Mouse (Mus musculus): ENCODE measurements around the gene Cmbl. TPM values are rescaled to one million over a fixed set of nuclear protein-coding genes. Genes with fewer than 3 reads are reported as not detected.
A peak's percentile ranks its signal among the peaks of the same experiment; 100 is the strongest.

The Cmbl gene
- 9.2 TPM in 2 replicates for polyA plus RNA-seq (2015; fragmentation: Nextera tagmentation; extraction: Ambion mirVana)

GRCm38 (mm10) chr15:31565184-31565583 is at the start of gene Cmbl:
Cmbl (plus strand) TSS chr15:31565389.
- no peaks in the 10 kb centered on the region for H3K36me3 ChIP-seq
- no peaks in the 10 kb centered on the region for H3K27me3 ChIP-seq (replicated peaks)
- 70% methylated on average over 5 of the region's 5 CpGs for WGBS
- H3K4me1 ChIP-seq: peaks cover 39% of the 10 kb centered on the region
- H3K27ac ChIP-seq (replicated peaks): no peak within 1 kb of the TSS
- H3K9ac ChIP-seq: no peak within 1 kb of the TSS
- no peaks in the 10 kb centered on the region for H3K9me3 ChIP-seq
- ATAC-seq (ENCODE audit: extremely low read depth, insufficient number of reproducible peaks, low FRiP score, low TSS enrichment): no peak
- peak within 1 kb of the TSS; percentile 56; the same call in 1 of the 2 replicates for H3K4me2 ChIP-seq
- H3K4me3 ChIP-seq: no peak within 1 kb of the TSS

DNA sequence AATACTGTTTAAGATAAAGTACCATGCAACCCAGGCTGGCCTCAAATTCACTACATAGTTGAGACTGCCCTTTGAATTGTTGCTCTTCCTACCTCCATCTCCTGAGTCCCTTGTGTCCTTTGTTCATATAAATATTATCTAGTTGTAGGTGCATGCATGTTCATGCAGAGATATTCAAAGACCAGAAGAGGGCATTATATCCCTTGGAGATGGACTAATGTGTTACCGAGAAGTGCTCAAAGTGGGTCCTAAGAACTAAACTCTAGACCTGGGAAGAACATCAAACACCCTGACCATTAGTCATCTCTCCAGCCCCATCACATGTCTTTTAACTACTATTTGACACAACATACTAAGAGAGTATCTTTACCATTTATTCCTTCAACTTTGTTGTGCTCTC is 48.0 kb upstream of the Cmbl start:
- Histone ChIP-seq H3K27me3 (replicated peaks) (no peaks in the 10 kb centered on the region), H3K9me3 (no peaks in the 10 kb centered on the region), H3K36me3 (no peaks in the 10 kb centered on the region), H3K4me2 (no peak overlapping the region), H3K9ac (no peak overlapping the region), H3K4me1 (peaks cover 11% of the 10 kb centered on the region), H3K4me3 (no peak overlapping the region), H3K27ac (replicated peaks) (no peak overlapping the region)
- no peak for ATAC-seq (ENCODE audit: extremely low read depth, insufficient number of reproducible peaks, low FRiP score, low TSS enrichment)
- WGBS: 80% methylated on average over 1 of the region's 1 CpGs

DNA sequence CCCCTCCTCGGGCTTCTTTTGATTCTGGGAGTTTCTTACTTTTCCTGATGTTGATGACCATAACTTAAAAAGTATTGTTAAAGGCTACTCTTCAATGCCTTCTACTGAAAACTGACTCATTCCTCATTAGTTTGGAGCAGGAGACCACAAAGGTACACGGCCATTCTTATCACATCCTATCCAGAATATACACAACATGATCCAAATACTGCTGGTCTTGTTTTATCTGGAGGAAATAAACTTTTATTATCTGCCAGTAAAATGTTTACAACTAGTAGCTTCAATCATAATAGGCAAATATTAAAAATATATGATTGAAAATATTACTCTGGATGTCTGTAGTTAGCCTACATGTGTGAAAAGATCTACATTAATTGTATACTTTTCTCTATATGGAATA is 46.8 kb upstream of the Cmbl start:
- Histone ChIP-seq H3K9me3 (no peaks in the 10 kb centered on the region), H3K27ac (replicated peaks) (no peak overlapping the region), H3K4me3 (no peak overlapping the region), H3K4me1 (peaks cover 18% of the 10 kb centered on the region), H3K9ac (no peak overlapping the region), H3K27me3 (replicated peaks) (no peaks in the 10 kb centered on the region), H3K36me3 (no peaks in the 10 kb centered on the region), H3K4me2 (no peak overlapping the region)
- WGBS: 68% methylated on average over 2 of the region's 2 CpGs
- ATAC-seq (ENCODE audit: extremely low read depth, insufficient number of reproducible peaks, low FRiP score, low TSS enrichment): no peak

DNA sequence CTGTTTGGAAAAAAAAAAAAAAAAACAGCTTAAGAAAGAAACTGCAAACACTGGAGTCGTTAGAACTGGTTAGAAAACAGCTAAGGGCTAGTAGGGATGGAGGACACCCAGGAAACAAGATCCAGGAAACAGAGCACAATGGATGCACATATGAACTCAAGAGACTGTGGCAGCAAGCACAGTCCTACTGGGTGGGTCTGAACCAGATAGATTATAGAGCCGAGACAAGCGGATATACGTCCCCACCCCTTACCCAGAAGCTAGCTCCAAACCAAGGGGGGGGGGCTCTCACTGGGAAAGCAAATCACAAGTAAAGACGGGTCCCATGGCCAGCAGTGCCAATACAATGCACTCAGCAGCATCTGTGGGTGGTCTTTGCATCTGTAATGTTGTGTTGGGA is 46.2 kb upstream of the Cmbl start:
- no peaks in the 10 kb centered on the region for H3K9me3 ChIP-seq
- no peaks in the 10 kb centered on the region for H3K27me3 ChIP-seq (replicated peaks)
- no peak overlapping the region for H3K27ac ChIP-seq (replicated peaks)
- H3K4me3 ChIP-seq: no peak overlapping the region
- H3K4me2 ChIP-seq: no peak overlapping the region
- peaks cover 23% of the 10 kb centered on the region for H3K4me1 ChIP-seq
- WGBS: 67% methylated on average over 5 of the region's 5 CpGs
- H3K9ac ChIP-seq: no peak overlapping the region
- no peaks in the 10 kb centered on the region for H3K36me3 ChIP-seq
- ATAC-seq (ENCODE audit: extremely low read depth, insufficient number of reproducible peaks, low FRiP score, low TSS enrichment): no peak

GRCm38 (mm10) chr15:31526463-31526862 is 38.7 kb upstream of the Cmbl start:
- Histone ChIP-seq H3K9me3 (no peaks in the 10 kb centered on the region), H3K36me3 (peaks cover 7% of the 10 kb centered on the region), H3K27ac (replicated peaks) (no peak overlapping the region), H3K4me2 (no peak overlapping the region), H3K4me1 (peaks cover 46% of the 10 kb centered on the region), H3K4me3 (no peak overlapping the region), H3K9ac (no peak overlapping the region), H3K27me3 (replicated peaks) (no peaks in the 10 kb centered on the region)
- no peak for ATAC-seq (ENCODE audit: extremely low read depth, insufficient number of reproducible peaks, low FRiP score, low TSS enrichment)
- WGBS: 81% methylated on average over 1 of the region's 1 CpGs

- Histone ChIP-seq H3K4me1 (peaks cover 43% of the 10 kb centered on the region), H3K27me3 (replicated peaks) (no peaks in the 10 kb centered on the region), H3K4me2 (peak overlapping the region; percentile 91; the same call in 1 of the 2 replicates), H3K9me3 (no peaks in the 10 kb centered on the region), H3K4me3 (no peak overlapping the region; the same call in 1 of the 2 replicates), H3K27ac (replicated peaks) (no peak overlapping the region), H3K36me3 (peaks cover 7% of the 10 kb centered on the region), H3K9ac (no peak overlapping the region)
- no peak for ATAC-seq (ENCODE audit: extremely low read depth, insufficient number of reproducible peaks, low FRiP score, low TSS enrichment)
- WGBS: 92% methylated on average over 4 of the region's 4 CpGs
These were observed 36.7 kb upstream of the Cmbl start for GRCm38 (mm10) chr15:31528477-31528876.

DNA sequence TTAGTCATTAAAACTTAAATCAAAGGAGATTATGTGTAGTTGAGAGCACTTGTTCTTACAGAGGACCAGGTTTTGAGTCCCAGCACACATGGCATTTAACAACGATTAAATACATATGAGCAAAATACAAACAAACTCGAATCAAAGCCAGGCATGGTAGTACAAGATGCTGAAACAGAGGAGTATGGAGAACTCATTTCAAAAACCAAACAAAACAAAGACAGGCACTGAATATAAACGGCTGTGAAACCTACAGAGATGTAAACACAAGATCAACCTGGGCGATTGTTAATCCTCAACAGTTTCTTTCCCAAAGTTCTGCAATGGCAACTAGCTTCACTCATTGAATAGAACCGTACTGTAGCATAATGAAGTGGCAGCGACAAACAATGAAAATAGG is 36.1 kb upstream of the Cmbl start:
- Histone ChIP-seq H3K36me3 (peaks cover 7% of the 10 kb centered on the region), H3K9ac (peak overlapping the region; percentile 98), H3K27me3 (replicated peaks) (no peaks in the 10 kb centered on the region), H3K9me3 (no peaks in the 10 kb centered on the region), H3K27ac (replicated peaks) (0 out of 2 replicates have a peak overlapping the region, but pooled peaks have one; percentile 99), H3K4me3 (peak overlapping the region; percentile 95), H3K4me1 (peaks cover 37% of the 10 kb centered on the region), H3K4me2 (peak overlapping the region; percentile 91)
- 34% methylated on average over 6 of the region's 6 CpGs for WGBS
- no peak for ATAC-seq (ENCODE audit: extremely low read depth, insufficient number of reproducible peaks, low FRiP score, low TSS enrichment)

- Histone ChIP-seq H3K4me2 (peak overlapping the region; percentile 91), H3K27me3 (replicated peaks) (no peaks in the 10 kb centered on the region), H3K4me3 (peak overlapping the region; percentile 95), H3K4me1 (peaks cover 29% of the 10 kb centered on the region), H3K9ac (peak overlapping the region; percentile 98), H3K36me3 (peaks cover 7% of the 10 kb centered on the region), H3K9me3 (no peaks in the 10 kb centered on the region), H3K27ac (replicated peaks) (peak overlapping the region; percentile 99)
- under 1% methylated on average over 51 of the region's 56 CpGs for WGBS
- ATAC-seq (ENCODE audit: extremely low read depth, insufficient number of reproducible peaks, low FRiP score, low TSS enrichment): peak; percentile 40
These were observed 35.2 kb upstream of the Cmbl start for GRCm38 (mm10) chr15:31529811-31530658.

- peak within 1 kb of the TSS; percentile 99 for H3K27ac ChIP-seq (replicated peaks)
- H3K4me1 ChIP-seq: peaks cover 30% of the 10 kb centered on the region
- peak within 1 kb of the TSS; percentile 98 for H3K9ac ChIP-seq
- WGBS: under 1% methylated on average over 131 of the region's 132 CpGs
- peaks cover 7% of the 10 kb centered on the region for H3K36me3 ChIP-seq
- peak; percentile 90 for ATAC-seq (ENCODE audit: extremely low read depth, insufficient number of reproducible peaks, low FRiP score, low TSS enrichment)
- peak within 1 kb of the TSS; percentile 91 for H3K4me2 ChIP-seq
- H3K27me3 ChIP-seq (replicated peaks): no peaks in the 10 kb centered on the region
- peak within 1 kb of the TSS; percentile 95 for H3K4me3 ChIP-seq
- H3K9me3 ChIP-seq: no peaks in the 10 kb centered on the region
These were observed 34.3 kb upstream of the Cmbl start, which contains the start of gene March6 for GRCm38 (mm10) chr15:31530659-31531445. March6 (minus strand) TSS chr15:31531053.

- peak overlapping the region; percentile 95 for H3K4me3 ChIP-seq
- H3K4me1 ChIP-seq: peaks cover 38% of the 10 kb centered on the region
- H3K9me3 ChIP-seq: no peaks in the 10 kb centered on the region
- peak overlapping the region; percentile 81 for H3K4me2 ChIP-seq
- WGBS: 18% methylated on average over 16 of the region's 16 CpGs
- peak overlapping the region; percentile 98 for H3K9ac ChIP-seq
- H3K27ac ChIP-seq (replicated peaks): peak overlapping the region; percentile 99
- H3K36me3 ChIP-seq: peaks cover 5% of the 10 kb centered on the region
- H3K27me3 ChIP-seq (replicated peaks): no peaks in the 10 kb centered on the region; the same call in 1 of the 2 replicates
- ATAC-seq (ENCODE audit: extremely low read depth, insufficient number of reproducible peaks, low FRiP score, low TSS enrichment): no peak
These were observed 33.5 kb upstream of the Cmbl start for GRCm38 (mm10) chr15:31531446-31532330.
